12 mouse cellular contexts compared by ENCODE assay signal in genomic region chr4:128483891-128484290, GRCm38 (mm10).
"Had no signal": no experiment of that assay in that cellular context is flagged by ENCODE, and none has a peak within 500 bp of the region (broad histone marks: within the 10 kb centered on the region; RNA-seq: fewer than 3 reads in every experiment).

No protein-coding gene starts in this region.

- ATAC-seq: midbrain, embryonic 15.5 days had no signal

- DNase-seq: kidney, adult 8-10 months; kidney, postnatal 10 days; kidney, postnatal 4 days; liver, embryonic 13.5 days; lung, adult 2 months; lung, postnatal 14 days; lung, postnatal 4 days; retina, postnatal 1 day; right cerebral cortex, postnatal 25 days; spleen, adult 18-20 months; thymus, postnatal 25 days had no signal
